Mouse (Mus musculus) adrenal gland, postnatal 10 days (tissue): ENCODE measurements around the gene Gm15293. TPM values are rescaled to one million over a fixed set of nuclear protein-coding genes. Genes with fewer than 3 reads are reported as not detected.
"Not testable (repeated sequence)": the region's sequence is repeated elsewhere in the genome, so short reads cannot be mapped to it uniquely, and the experiment has no call there.

Experiments
- DNase-seq: peaks from one replicate; pipeline ENCODE4 v3.0.0; 2021; ENCODE audit warnings: mixed read lengths
- long read RNA-seq, 2 experiments: library from polyadenylated mRNA; stranded (forward); transcript quantifications; one replicate each; pipeline ENCODE4 v2.0.0; 2021
- total RNA-seq, 2 experiments: library from RNA; stranded (reverse); gene quantifications; 2 replicates each; pipeline ENCODE4 v1.2.3; 2021

Gm15293 gene
- total RNA-seq = not detected
- long read RNA-seq, experiment 1 = 0 reads
- long read RNA-seq, experiment 2 = 0 reads

GRCm38 (mm10) chr8:21201261-21201660 is at the start of gene Gm15293:
Gene Gm15293, plus strand, starts transcription at chr8:21201561.
- not testable (repeated sequence) for DNase-seq

- DNase-seq = not testable (repeated sequence)
These were observed 39.4 kb upstream of the Gm15293 start, which contains the start of gene Defa22 for GRCm38 (mm10) chr8:21161977-21162376. Gene Defa22, plus strand, starts transcription at chr8:21162277.

- DNase-seq = not testable (repeated sequence)
These were observed 10.0 kb upstream of the Gm15293 start, which contains the start of gene Defa31 for GRCm38 (mm10) chr8:21191314-21191713. Gene Defa31, plus strand, starts transcription at chr8:21191614.

Other genes with a start within 250 kb of the Gm15293 start
- gene Defa21, start 176.0 kb upstream of the Gm15293 start, total RNA-seq = not detected
- gene Defa23, start 146.5 kb upstream of the Gm15293 start, total RNA-seq = not detected
- not detected for gene Defa35, start 136.5 kb upstream of the Gm15293 start, total RNA-seq
- not detected for gene Defa25, start 117.1 kb upstream of the Gm15293 start, total RNA-seq
- gene Gm14851, start 105.5 kb upstream of the Gm15293 start, total RNA-seq = not detected
- gene Defa30, start 66.9 kb upstream of the Gm15293 start, total RNA-seq = not detected
- not detected for gene Defa22, start 39.3 kb upstream of the Gm15293 start, total RNA-seq
- gene Defa31, start 9.9 kb upstream of the Gm15293 start, total RNA-seq = not detected
- not detected for gene Gm15292, start 48.2 kb downstream of the Gm15293 start, total RNA-seq
- gene Defa27, start 114.0 kb downstream of the Gm15293 start, total RNA-seq = not detected
- gene Defa29, start 125.5 kb downstream of the Gm15293 start, total RNA-seq = not detected
- gene Defa2, start 177.0 kb downstream of the Gm15293 start, total RNA-seq = not detected
- gene Defa33, start 190.2 kb downstream of the Gm15293 start, total RNA-seq = not detected
- gene Defa36, start 225.8 kb downstream of the Gm15293 start, total RNA-seq = not detected